Mouse (Mus musculus) midbrain, embryonic 15.5 days (tissue): ENCODE measurements at regions not wholly inside any gene's neighbourhood (a gene's known extent, or its start where the extent isn't known, plus 50 kb on each side); places are given as distances from the start of the nearest gene placed in this dataset.
A peak's percentile ranks its signal among the peaks of the same experiment; 100 is the strongest.

ENCODE experiments used
- ATAC-seq: fragments of 200-750 bp; cut with Nextera tagmentation; replicated peaks from 2 replicates; pipeline ENCODE4 v1.8.0; 2017; ENCODE audit warnings: moderate TSS enrichment
- H3K27ac ChIP-seq: fragments of 300-500 bp; sonication (generic); 2 replicates; pipeline ENCODE4 v1.5.1; 2015; ENCODE audit warnings: mild to moderate bottlenecking, inconsistent platforms
- H3K27me3 ChIP-seq: fragments of 300-500 bp; sonication (generic); replicated peaks from 2 replicates; pipeline ENCODE4 v1.6.1; 2015; ENCODE audit warnings: inconsistent platforms
- H3K36me3 ChIP-seq: fragments of 300-500 bp; sonication (generic); replicated peaks from 2 replicates; pipeline ENCODE4 v1.6.1; 2015; ENCODE audit warnings: inconsistent platforms
- H3K4me1 ChIP-seq: fragments of 300-500 bp; sonication (generic); 2 replicates; pipeline ENCODE4 v1.6.1; 2015; ENCODE audit warnings: inconsistent platforms
- H3K4me2 ChIP-seq: fragments of 300-500 bp; sonication (generic); 2 replicates; pipeline ENCODE4 v1.6.1; 2015; ENCODE audit warnings: inconsistent platforms, mild to moderate bottlenecking, moderate library complexity
- H3K4me3 ChIP-seq: fragments of 300-500 bp; sonication (generic); 2 replicates; pipeline ENCODE4 v1.5.1; 2015; ENCODE audit warnings: mild to moderate bottlenecking, inconsistent platforms
- H3K9ac ChIP-seq: fragments of 300-500 bp; sonication (generic); 2 replicates; pipeline ENCODE4 v1.6.1; 2015; ENCODE audit warnings: mild to moderate bottlenecking, inconsistent platforms
- H3K9me3 ChIP-seq: fragments of 300-500 bp; sonication (generic); 2 replicates; pipeline ENCODE4 v1.6.1; 2016; ENCODE audit warnings: inconsistent platforms
- WGBS: fragments of 180-500 bp; shearing (Covaris S2); methylation state at CpG from one replicate; pipeline ENCODE4 v1.1.7; 2015; ENCODE audit warnings: mixed read lengths; 5-methylcytosine and 5-hydroxymethylcytosine counted together

DNA sequence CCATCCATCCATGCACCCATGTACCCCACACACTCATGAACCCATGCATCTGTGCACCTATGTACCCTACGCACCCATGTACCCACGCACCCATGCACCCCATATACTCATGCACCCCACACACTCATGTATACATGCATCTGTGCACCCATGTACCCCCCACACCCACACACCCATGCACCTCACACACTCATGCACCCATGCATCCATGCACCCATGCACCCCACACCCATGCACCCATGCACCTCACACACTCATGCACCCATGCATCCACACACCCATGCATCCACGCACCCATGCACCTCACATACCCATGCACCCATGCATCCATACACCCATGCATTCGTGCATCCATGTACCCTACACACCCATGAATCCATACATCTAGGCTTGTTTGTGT lies 63.6 kb downstream of the 4930564D02Rik start:
- Histone ChIP-seq H3K9me3 (no peaks in the 10 kb centered on the region), H3K9ac (no peak overlapping the region), H3K27me3 (no peaks in the 10 kb centered on the region), H3K4me2 (no peak overlapping the region), H3K4me1 (no peaks in the 10 kb centered on the region; the same call in 1 of the 2 replicates), H3K4me3 (no peak overlapping the region), H3K36me3 (no peaks in the 10 kb centered on the region), H3K27ac (no peak overlapping the region)
- 92% methylated on average over 4 of the region's 4 CpGs for WGBS
- ATAC-seq, result no peak

DNA sequence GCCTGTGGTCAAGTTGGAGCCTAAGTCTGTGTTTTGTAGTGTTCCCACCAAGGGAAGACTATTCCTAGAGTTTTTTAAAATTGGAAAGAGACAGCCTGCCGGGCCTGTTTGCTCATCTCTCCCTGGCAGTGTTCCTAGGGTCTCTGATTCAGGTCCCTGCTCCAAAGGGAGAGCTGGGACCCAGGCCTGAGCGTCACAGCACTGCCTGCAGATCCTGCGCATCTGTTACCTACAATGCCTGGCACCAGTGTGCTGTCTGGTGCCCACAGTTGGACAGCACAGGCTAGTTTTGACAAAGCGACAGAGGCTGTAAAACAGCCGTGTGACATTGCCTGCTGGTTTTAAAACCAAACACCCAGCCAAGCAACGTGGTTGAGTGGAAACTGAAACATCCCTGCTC lies 64.4 kb downstream of the 4930564D02Rik start:
- Histone ChIP-seq H3K4me3 (no peak overlapping the region), H3K4me2 (no peak overlapping the region), H3K4me1 (no peaks in the 10 kb centered on the region; the same call in 1 of the 2 replicates), H3K9ac (no peak overlapping the region), H3K9me3 (no peaks in the 10 kb centered on the region), H3K36me3 (no peaks in the 10 kb centered on the region), H3K27ac (no peak overlapping the region), H3K27me3 (no peaks in the 10 kb centered on the region)
- ATAC-seq, result no peak
- WGBS, result 85% methylated on average over 6 of the region's 6 CpGs

DNA sequence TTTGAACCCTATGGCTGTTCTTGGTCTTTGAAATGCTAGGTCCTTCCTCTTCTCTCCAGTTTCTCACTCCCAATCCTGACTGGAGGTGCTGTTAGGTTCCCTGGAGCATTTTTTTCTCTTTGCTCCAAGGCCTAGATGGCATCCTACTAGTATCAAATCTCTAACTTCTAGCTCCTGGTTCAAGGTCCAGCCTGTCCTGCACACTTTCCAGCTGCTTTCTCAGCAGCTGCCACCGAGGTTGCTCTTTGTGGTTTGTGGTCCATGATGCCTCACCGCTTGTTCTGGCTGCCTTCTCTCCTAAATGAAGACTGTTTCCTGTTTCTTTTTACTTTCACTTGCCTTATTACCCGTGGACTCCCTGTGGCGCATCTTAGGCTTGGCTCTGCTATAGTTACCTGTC lies 66.4 kb downstream of the 4930564D02Rik start:
- no peak for ATAC-seq
- H3K4me2 ChIP-seq, result no peak overlapping the region
- no peaks in the 10 kb centered on the region for H3K9me3 ChIP-seq
- H3K36me3 ChIP-seq, result no peaks in the 10 kb centered on the region
- no peak overlapping the region for H3K27ac ChIP-seq
- H3K9ac ChIP-seq, result no peak overlapping the region
- WGBS, result 89% methylated on average over 4 of the region's 4 CpGs
- H3K4me1 ChIP-seq, result no peaks in the 10 kb centered on the region; the same call in 1 of the 2 replicates
- no peak overlapping the region for H3K4me3 ChIP-seq
- H3K27me3 ChIP-seq, result no peaks in the 10 kb centered on the region

DNA sequence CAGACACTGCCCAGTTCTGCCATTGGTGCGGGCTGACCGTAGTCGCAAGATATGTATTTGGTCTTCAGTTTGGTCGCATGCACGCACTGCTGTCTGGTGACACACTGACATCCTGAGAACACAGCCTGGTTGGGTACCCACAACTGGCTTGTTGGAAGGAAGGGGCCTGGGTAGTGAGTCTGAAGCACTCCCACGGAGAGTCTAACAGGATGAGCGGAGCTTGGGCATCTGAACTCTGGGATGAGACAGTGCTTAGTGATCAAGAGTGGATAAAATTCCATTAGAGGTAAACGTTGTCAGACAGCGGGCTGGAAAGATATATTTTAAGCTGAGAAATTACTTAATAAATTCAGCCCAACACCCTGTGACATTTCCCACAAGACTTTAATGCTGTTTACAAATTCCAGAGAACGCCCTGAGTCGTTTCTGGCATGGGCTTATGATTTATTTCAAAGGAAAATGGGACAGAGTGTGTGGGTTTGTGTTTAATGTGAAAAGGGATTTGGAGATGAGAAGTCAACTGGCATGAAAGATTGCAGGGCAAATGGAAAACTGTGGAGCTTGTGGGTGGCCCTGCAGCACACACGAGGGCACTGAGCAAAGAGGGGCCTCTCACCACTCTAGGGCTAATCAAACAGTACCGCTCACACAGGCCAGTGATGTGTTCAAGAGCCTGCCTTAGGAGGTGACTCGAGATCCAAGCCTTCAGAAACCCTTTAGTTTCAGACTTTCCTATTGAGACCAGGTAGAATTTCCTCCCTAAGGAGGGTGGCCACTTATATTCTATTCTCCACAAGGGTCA lies 74.7 kb downstream of the 4930564D02Rik start:
- H3K27me3 ChIP-seq, result no peaks in the 10 kb centered on the region
- no peak for ATAC-seq
- H3K9ac ChIP-seq, result no peak overlapping the region
- 77% methylated on average over 14 of the region's 14 CpGs for WGBS
- no peak overlapping the region for H3K4me2 ChIP-seq
- no peaks in the 10 kb centered on the region for H3K9me3 ChIP-seq
- no peak overlapping the region for H3K27ac ChIP-seq
- H3K36me3 ChIP-seq, result no peaks in the 10 kb centered on the region
- H3K4me1 ChIP-seq, result no peaks in the 10 kb centered on the region
- H3K4me3 ChIP-seq, result no peak overlapping the region

DNA sequence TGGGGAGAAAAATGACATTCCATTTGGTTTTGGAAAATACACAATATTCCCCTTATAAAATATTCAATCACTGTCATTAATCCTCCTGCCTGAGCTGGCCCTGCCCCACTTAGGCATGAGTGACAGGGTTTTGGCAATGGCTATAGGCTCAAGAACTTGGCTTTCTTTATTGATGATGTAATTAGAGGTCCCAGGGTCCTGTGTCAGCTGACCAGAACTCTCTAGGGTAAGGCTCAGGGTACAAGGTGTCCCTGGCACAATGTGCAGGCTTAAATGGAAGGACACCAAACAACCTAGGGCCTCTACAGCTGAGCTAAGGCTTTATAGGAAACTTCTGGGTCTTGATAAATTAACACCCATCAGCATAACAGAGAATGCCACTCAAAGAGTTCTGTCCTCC lies 76.0 kb downstream of the 4930564D02Rik start:
- ATAC-seq, result no peak
- no peak overlapping the region for H3K27ac ChIP-seq
- no peaks in the 10 kb centered on the region for H3K4me1 ChIP-seq
- H3K9ac ChIP-seq, result no peak overlapping the region
- H3K4me2 ChIP-seq, result no peak overlapping the region
- no peaks in the 10 kb centered on the region for H3K27me3 ChIP-seq
- no peaks in the 10 kb centered on the region for H3K9me3 ChIP-seq
- no peaks in the 10 kb centered on the region for H3K36me3 ChIP-seq
- H3K4me3 ChIP-seq, result no peak overlapping the region

DNA sequence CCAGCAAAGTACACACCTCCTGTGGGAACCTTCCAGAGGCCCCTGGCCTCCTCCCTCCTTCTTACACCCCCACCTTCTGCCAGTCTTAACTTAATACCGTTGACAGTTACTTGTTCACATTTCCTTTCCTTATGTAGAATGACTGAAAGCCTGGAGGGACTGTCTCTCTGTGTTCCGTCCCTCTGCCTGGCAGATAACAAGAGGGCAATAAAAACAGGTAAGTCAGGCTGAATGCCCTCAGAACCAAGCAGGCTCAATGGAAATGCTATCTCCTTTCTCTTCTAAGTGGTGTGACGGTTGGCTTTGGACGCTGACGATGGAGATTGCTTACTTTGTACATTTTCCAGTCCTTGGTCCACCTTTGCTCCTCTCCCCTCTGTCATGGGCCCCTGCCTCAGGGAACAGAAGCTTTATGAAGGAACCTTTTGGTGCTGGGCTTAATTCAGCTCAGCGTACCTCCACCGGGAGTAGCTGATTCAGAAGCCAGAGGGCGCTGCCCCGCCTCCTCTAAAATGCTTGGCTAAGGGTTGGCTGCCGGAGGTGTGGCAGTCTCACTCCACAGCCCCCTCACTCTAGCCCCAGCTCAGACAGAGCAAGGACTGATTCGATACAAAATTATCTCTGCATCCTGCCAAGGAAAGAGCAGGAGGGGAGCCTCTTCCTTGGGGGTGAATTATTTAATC lies 85.0 kb downstream of the 4930564D02Rik start:
- no peak overlapping the region; the same call in 1 of the 2 replicates for H3K27ac ChIP-seq
- ATAC-seq, result peak; percentile 86
- whole genome bisulfite sequencing, result 18% methylated on average over 11 of the region's 11 CpGs
- H3K27me3 ChIP-seq, result no peaks in the 10 kb centered on the region
- H3K9ac ChIP-seq, result no peak overlapping the region
- peaks cover 10% of the 10 kb centered on the region for H3K4me1 ChIP-seq
- H3K9me3 ChIP-seq, result no peaks in the 10 kb centered on the region
- no peaks in the 10 kb centered on the region for H3K36me3 ChIP-seq
- no peak overlapping the region for H3K4me2 ChIP-seq
- H3K4me3 ChIP-seq, result no peak overlapping the region

DNA sequence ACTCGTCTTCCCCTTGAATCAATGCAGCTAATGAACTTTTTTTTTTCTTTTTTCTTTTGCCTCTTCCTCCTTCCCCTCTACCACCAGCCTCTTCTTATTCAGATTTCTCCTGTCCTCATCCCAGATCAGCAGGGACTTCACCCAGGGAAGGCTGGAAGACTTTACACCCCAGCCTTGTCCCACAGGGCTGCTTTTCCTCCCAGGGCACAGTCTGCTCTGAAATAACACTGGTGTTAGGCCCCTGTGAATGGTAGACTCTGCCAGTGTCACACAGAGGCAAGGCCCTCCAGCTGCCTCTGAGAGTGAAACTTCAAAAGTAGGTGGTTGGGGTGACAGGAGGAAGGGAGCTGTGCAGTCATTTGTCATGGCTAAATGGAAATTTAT lies 85.5 kb downstream of the 4930564D02Rik start:
- Histone ChIP-seq H3K27ac (no peak overlapping the region; the same call in 1 of the 2 replicates), H3K4me1 (peaks cover 10% of the 10 kb centered on the region), H3K9me3 (no peaks in the 10 kb centered on the region), H3K4me2 (no peak overlapping the region), H3K9ac (no peak overlapping the region), H3K27me3 (no peaks in the 10 kb centered on the region), H3K4me3 (no peak overlapping the region), H3K36me3 (no peaks in the 10 kb centered on the region)
- WGBS, result 6% methylated on average over 1 of the region's 1 CpGs
- ATAC-seq, result no peak

DNA sequence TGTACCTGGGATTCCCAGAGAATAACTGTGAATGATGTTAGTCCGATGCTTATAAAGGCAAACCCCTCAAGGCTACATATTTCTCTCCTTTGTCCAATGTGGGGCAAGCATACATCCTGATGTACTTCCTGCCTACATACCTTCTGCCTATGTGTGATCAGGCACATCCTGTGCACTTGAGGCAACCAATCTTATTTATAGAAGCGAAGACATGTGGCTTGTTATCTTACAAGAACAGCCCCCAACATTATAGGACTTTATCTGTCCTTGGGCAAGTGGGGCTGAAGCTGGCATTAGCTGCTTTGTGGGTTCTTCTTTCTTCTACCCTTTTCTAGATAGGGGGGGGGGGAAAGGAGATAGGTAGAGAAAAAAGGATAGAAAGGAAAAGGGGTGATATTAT lies 91.7 kb downstream of the 4930564D02Rik start:
- no peak for ATAC-seq
- Histone ChIP-seq H3K4me2 (no peak overlapping the region), H3K9me3 (no peaks in the 10 kb centered on the region), H3K27me3 (no peaks in the 10 kb centered on the region), H3K27ac (no peak overlapping the region), H3K9ac (no peak overlapping the region), H3K36me3 (no peaks in the 10 kb centered on the region), H3K4me1 (no peaks in the 10 kb centered on the region), H3K4me3 (no peak overlapping the region)
- WGBS, result 86% methylated on average over 2 of the region's 2 CpGs

DNA sequence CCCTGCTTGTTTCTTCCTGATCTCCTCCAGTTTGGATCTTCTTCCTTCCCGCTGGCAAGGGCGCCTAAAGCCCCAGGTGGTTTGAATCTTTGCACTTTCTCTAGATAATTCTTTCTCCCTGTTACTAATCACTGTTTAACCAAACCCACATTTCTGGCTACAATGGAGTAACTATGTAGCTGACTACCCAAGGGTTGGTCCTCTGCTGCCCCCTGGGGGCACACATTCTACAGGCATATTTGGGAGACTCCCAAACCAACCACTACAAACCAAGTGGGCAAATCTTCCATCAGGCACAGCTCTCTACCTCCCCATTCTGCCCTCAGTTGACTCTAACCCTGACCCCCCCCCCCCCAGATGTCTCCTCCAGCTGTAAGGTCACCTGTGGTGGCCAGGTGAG lies 98.7 kb downstream of the 4930564D02Rik start:
- Histone ChIP-seq H3K27me3 (no peaks in the 10 kb centered on the region), H3K4me2 (no peak overlapping the region), H3K27ac (no peak overlapping the region), H3K9me3 (no peaks in the 10 kb centered on the region), H3K36me3 (no peaks in the 10 kb centered on the region), H3K4me3 (no peak overlapping the region), H3K9ac (no peak overlapping the region), H3K4me1 (peaks cover 8% of the 10 kb centered on the region)
- WGBS, result 74% methylated on average over 2 of the region's 2 CpGs
- ATAC-seq, result 0 out of 2 replicates have a peak, but pooled peaks have one; percentile 18

DNA sequence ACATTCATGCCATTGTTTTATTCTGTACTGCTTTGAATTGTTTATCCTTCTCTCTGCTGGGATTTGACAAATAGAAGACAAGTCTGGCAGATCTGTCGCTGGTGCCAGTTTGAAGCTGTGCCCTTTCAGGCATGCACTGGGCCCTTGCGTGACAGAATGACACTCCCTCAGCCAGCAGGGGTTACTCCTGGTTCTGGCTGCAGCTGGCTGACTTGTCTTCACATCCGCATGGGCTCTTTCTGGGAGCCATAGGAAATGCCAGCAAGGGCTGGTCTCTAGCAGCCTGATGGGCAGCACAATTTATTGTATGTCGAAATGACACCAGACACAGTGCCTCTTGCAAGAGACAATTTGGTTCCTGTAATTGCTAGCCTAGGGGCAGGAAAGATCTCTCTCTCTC lies 102.5 kb downstream of the 4930564D02Rik start:
- no peak overlapping the region for H3K27ac ChIP-seq
- H3K4me1 ChIP-seq, result peaks cover 8% of the 10 kb centered on the region
- ATAC-seq, result peak; percentile 57
- no peaks in the 10 kb centered on the region for H3K27me3 ChIP-seq
- H3K36me3 ChIP-seq, result no peaks in the 10 kb centered on the region
- H3K4me3 ChIP-seq, result no peak overlapping the region
- H3K9ac ChIP-seq, result no peak overlapping the region
- H3K4me2 ChIP-seq, result no peak overlapping the region
- no peaks in the 10 kb centered on the region for H3K9me3 ChIP-seq
- WGBS, result 26% methylated on average over 4 of the region's 4 CpGs

DNA sequence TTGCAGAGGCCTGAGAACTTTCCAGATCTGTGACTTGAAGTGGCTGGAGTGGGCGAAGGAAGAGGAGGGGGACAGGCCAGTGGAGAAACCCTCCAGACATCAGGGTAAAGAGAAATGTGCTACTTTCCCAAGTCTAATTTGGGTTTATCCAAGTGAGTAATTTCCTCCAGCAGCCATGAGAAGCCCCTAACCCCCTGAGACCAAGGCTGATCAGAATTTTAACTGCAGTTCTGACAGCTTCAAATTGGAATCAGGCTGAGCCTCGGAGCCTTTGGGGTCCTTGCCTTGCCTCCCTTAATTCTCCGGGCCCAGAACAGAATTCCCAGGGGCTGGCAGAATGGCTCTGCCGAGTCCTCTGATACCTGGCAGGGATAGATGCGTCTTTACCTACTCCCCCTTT lies 104.9 kb downstream of the 4930564D02Rik start:
- 61% methylated on average over 5 of the region's 5 CpGs for WGBS
- Histone ChIP-seq H3K4me3 (no peak overlapping the region), H3K27me3 (no peaks in the 10 kb centered on the region), H3K36me3 (no peaks in the 10 kb centered on the region), H3K4me2 (no peak overlapping the region), H3K4me1 (peaks cover 8% of the 10 kb centered on the region), H3K27ac (no peak overlapping the region), H3K9ac (no peak overlapping the region), H3K9me3 (no peaks in the 10 kb centered on the region)
- ATAC-seq, result no peak; the same call in 1 of the 2 replicates

DNA sequence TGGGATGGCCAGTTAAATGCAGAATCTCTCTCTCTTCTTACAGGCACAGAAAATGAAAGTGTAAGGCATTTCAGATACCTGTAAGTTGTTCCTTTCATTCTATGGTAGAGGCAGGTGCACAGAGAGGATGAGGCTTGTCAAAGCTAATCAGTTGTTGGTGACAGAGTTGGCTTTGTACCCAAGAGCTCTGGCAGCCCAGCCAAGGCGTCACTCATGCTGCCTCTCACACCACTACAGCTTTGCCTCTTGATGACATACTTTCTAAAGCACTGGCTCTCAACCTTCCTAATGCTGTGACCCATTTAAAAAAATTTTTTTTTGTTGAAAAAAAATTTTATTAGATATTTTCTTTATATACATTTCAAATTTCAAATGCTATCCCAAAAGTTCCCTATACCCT lies 105.4 kb downstream of the 4930564D02Rik start:
- H3K4me1 ChIP-seq, result peaks cover 8% of the 10 kb centered on the region
- no peak for ATAC-seq
- no peaks in the 10 kb centered on the region for H3K27me3 ChIP-seq
- no peaks in the 10 kb centered on the region for H3K36me3 ChIP-seq
- H3K4me3 ChIP-seq, result no peak overlapping the region
- no peak overlapping the region for H3K27ac ChIP-seq
- 71% methylated on average over 1 of the region's 1 CpGs for WGBS
- H3K9ac ChIP-seq, result no peak overlapping the region
- H3K9me3 ChIP-seq, result no peaks in the 10 kb centered on the region
- no peak overlapping the region for H3K4me2 ChIP-seq

DNA sequence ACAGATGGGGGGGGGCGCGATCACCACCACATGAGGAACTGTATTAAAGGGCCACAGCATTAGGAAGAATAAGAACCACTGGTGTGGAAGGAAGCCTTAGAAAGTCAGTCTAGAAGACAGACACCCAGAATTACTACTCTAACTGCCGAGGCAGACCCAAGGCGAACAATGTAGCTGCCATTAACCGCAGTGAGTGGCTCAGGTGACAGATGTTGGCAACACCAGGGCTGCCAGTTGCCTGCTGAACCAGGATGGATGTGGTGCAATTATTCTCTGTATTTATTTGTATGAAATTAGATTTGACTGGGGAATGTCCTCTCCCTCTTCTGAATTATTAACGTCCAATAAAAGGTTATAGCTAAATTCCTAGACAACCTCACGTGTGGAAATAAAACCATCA lies 124.7 kb downstream of the 4930564D02Rik start:
- no peak for ATAC-seq
- Histone ChIP-seq H3K27ac (no peak overlapping the region), H3K4me3 (no peak overlapping the region), H3K4me2 (no peak overlapping the region), H3K9me3 (no peaks in the 10 kb centered on the region), H3K27me3 (no peaks in the 10 kb centered on the region), H3K9ac (no peak overlapping the region), H3K4me1 (no peaks in the 10 kb centered on the region), H3K36me3 (no peaks in the 10 kb centered on the region)
- WGBS, result 87% methylated on average over 7 of the region's 7 CpGs
